Mouse (Mus musculus): Measurements from ENCODE around the gene Cd93. TPM values are rescaled to one million over a fixed set of nuclear protein-coding genes. Genes with fewer than 3 reads are reported as not detected.

Cd93 gene
- polyA plus RNA-seq, 1 experiment, result 0.12 TPM

DNA sequence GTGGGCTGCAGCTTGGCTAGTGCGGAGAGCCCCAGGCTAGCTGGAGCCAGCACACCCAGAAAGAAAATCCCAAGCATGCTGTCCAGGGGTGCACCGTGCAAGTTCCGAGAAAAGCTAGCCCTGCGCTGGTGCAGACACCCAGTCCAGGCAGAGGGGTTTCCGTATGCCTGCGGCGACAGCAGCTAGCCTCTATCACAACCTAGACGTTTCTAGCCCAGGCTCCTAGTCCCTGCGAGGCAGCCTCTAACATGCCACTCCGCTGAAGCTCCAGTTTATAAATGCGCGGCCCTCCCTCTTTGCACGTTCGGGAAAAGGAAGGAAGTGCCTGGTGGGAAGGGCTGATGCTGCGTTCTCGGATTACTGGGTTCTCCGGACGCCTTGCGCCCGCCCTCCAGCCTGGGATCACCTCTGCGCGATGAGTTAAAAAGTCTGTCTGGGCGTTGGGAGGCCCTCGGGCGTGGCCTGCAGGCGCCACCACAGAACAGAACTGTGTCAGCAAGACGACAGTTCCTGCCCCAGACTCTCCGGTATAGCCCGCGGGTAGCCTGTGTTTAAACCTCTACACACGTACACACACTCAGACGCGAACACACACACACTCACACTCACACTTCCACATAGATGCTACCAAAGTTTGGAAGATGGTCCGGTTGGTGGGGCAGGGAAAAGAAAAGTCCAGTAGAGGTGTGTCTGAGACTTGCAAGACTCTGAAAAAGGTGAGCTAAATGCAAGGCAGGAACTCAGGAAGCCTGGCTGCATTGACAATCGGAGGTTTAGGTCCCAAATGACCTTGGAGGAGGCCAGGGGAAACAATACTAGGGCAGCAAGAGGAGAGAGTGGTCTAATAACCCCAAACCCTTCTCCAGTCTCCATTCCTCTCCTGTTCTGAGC, 35.2 kb downstream of the Cd93 start, which contains the start of gene Thbd:
TSS of gene Thbd (minus strand) at position 319 of the 891 bp plus-strand sequence.
- H3K4me2 ChIP-seq (ENCODE audit: low read depth), result peak within 1 kb of the TSS; percentile 97
- H3K36me3 ChIP-seq (ENCODE audit: control insufficient read depth, insufficient read depth), result no peaks in the 10 kb centered on the region
- TF ChIP-seq POLR2AphosphoS2 (IDR thresholded peaks at IDR 0.05; ENCODE audit: insufficient read length, low read depth) (no peak), POLR2A (IDR thresholded peaks at IDR 0.05; ENCODE audit: insufficient read length, low read depth) (peak; percentile 55)
- peak within 1 kb of the TSS; percentile 35 for H3K4me3 ChIP-seq
- no peak within 1 kb of the TSS for H3ac ChIP-seq (ENCODE audit: control insufficient read depth, insufficient read length)
- no peaks in the 10 kb centered on the region for H3K27me3 ChIP-seq (ENCODE audit: control insufficient read depth, insufficient read depth, insufficient read length)
- H3K79me2 ChIP-seq (ENCODE audit: control insufficient read depth, insufficient read depth), result no peaks in the 10 kb centered on the region

DNA sequence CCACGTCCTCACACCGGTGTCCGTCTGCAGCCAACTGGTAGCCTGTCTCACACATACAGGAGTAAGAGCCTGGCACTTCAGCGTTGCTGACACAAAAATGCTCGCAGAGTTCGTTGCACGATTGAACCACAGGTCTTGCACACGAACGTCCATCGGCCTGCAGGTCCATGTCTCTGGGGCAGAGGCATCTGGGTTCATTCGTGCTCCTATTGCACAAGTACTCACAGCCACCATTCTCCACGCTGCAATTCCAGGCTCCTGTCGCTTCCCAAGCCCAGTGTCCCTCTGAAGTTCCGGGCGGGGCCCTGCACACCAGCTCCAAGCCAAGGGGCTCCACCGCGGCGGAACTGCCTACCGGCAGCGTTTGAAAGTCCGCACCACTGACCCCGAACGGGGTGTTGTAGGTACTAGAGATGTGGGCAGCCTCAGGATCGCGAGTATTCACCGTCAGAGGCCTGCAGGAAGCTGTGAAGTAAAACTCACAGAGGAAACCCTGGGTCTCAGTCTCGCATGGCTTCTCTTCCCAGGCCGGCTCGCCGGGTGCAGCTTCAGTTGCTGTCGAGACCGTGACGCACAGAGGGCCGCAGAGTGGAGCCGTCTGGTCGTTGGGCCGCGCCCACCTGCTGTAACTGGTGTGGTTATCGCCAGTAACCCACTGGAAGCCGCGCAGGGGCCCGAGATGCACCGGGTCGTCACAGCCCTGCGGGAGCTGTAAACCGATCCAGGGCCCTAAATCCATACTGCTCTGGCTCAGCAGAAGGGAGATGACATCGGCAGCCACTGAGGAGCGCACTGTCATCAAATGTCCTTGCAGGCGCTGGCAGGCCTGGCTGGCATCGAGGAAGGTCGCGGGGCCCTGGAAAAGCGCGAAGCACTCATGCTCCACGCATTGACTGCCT, 36.1 kb downstream of the Cd93 start:
- TF ChIP-seq MYOD1 (IDR thresholded peaks at IDR 0.05; ENCODE audit: control insufficient read depth in 1 of 3, insufficient read length in 2 of 3, low read depth in 2 of 3) (peak in 1 of 3 experiments; percentile 36), REST (IDR thresholded peaks at IDR 0.05; ENCODE audit: insufficient read depth, insufficient read length) (no peak)
- Histone ChIP-seq H3K27me3 (ENCODE audit: control insufficient read depth, insufficient read depth, insufficient read length) (no peaks in the 10 kb centered on the region), H3K36me3 (ENCODE audit: control insufficient read depth, insufficient read depth) (no peaks in the 10 kb centered on the region), H3K4me2 (ENCODE audit: low read depth) (peak overlapping the region; percentile 97), H3K4me3 (peak overlapping the region; percentile 35), H3ac (ENCODE audit: control insufficient read depth, insufficient read length) (no peak overlapping the region), H3K79me2 (ENCODE audit: control insufficient read depth, insufficient read depth) (no peaks in the 10 kb centered on the region)

- H3K4me3 ChIP-seq, result peak overlapping the region; percentile 35
- H3ac ChIP-seq (ENCODE audit: control insufficient read depth, insufficient read length), result no peak overlapping the region
- H3K36me3 ChIP-seq (ENCODE audit: control insufficient read depth, insufficient read depth), result no peaks in the 10 kb centered on the region
- TF ChIP-seq REST (IDR thresholded peaks at IDR 0.05; ENCODE audit: insufficient read depth, insufficient read length) (no peak), SRF (IDR thresholded peaks at IDR 0.05; ENCODE audit: control insufficient read depth, insufficient read length, low read depth) (no peak), TCF12 (IDR thresholded peaks at IDR 0.05; ENCODE audit: insufficient read depth, poor library complexity, severe bottlenecking) (no peak), POLR2A (IDR thresholded peaks at IDR 0.05; ENCODE audit: insufficient read length, low read depth) (no peak), CEBPB (IDR thresholded peaks at IDR 0.05; ENCODE audit: insufficient read depth, poor library complexity, severe bottlenecking) (no peak), MYOD1 (IDR thresholded peaks at IDR 0.05; ENCODE audit: control insufficient read depth in 1 of 3, insufficient read length in 2 of 3, low read depth in 2 of 3) (no peak), MYOG (IDR thresholded peaks at IDR 0.05; ENCODE audit: control insufficient read depth in 1 of 3, insufficient read depth in 1 of 3, insufficient read length in 2 of 3, low read depth in 2 of 3) (no peak), POLR2AphosphoS2 (IDR thresholded peaks at IDR 0.05; ENCODE audit: insufficient read length, low read depth) (no peak), E2F4 (IDR thresholded peaks at IDR 0.05; ENCODE audit: insufficient read depth) (no peak), USF1 (IDR thresholded peaks at IDR 0.05; ENCODE audit: low read depth) (no peak), MAX (IDR thresholded peaks at IDR 0.05; ENCODE audit: low read depth) (no peak), TCF3 (IDR thresholded peaks at IDR 0.05; ENCODE audit: insufficient read length, low read depth) (no peak)
- peak overlapping the region; percentile 97 for H3K4me2 ChIP-seq (ENCODE audit: low read depth)
- H3K27me3 ChIP-seq (ENCODE audit: control insufficient read depth, insufficient read depth, insufficient read length), result no peaks in the 10 kb centered on the region
- H3K79me2 ChIP-seq (ENCODE audit: control insufficient read depth, insufficient read depth), result no peaks in the 10 kb centered on the region
These were observed 37.0 kb downstream of the Cd93 start for GRCm38 (mm10) chr2:148406160-148406970.

GRCm38 (mm10) chr2:148404906-148405305, 38.5 kb downstream of the Cd93 start:
- no peak overlapping the region for H3K4me3 ChIP-seq
- TF ChIP-seq TCF3 (IDR thresholded peaks at IDR 0.05; ENCODE audit: insufficient read length, low read depth), result no peak
- TF ChIP-seq CEBPB (IDR thresholded peaks at IDR 0.05; ENCODE audit: insufficient read depth, poor library complexity, severe bottlenecking), result no peak
- TF ChIP-seq E2F4 (IDR thresholded peaks at IDR 0.05; ENCODE audit: insufficient read depth), result no peak
- no peak for TF ChIP-seq SRF (IDR thresholded peaks at IDR 0.05; ENCODE audit: control insufficient read depth, insufficient read length, low read depth)
- no peak for TF ChIP-seq REST (IDR thresholded peaks at IDR 0.05; ENCODE audit: insufficient read depth, insufficient read length)
- TF ChIP-seq USF1 (IDR thresholded peaks at IDR 0.05; ENCODE audit: low read depth), result no peak
- TF ChIP-seq POLR2AphosphoS2 (IDR thresholded peaks at IDR 0.05; ENCODE audit: insufficient read length, low read depth), result no peak
- TF ChIP-seq MYOG (IDR thresholded peaks at IDR 0.05; ENCODE audit: control insufficient read depth in 1 of 3, insufficient read depth in 1 of 3, insufficient read length in 2 of 3, low read depth in 2 of 3), result no peak
- no peak for TF ChIP-seq MYOD1 (IDR thresholded peaks at IDR 0.05; ENCODE audit: control insufficient read depth in 1 of 3, insufficient read length in 2 of 3, low read depth in 2 of 3)
- TF ChIP-seq TCF12 (IDR thresholded peaks at IDR 0.05; ENCODE audit: insufficient read depth, poor library complexity, severe bottlenecking), result no peak
- no peak for TF ChIP-seq POLR2A (IDR thresholded peaks at IDR 0.05; ENCODE audit: insufficient read length, low read depth)
- TF ChIP-seq MAX (IDR thresholded peaks at IDR 0.05; ENCODE audit: low read depth), result no peak
- peak overlapping the region; percentile 97 for H3K4me2 ChIP-seq (ENCODE audit: low read depth)
- no peaks in the 10 kb centered on the region for H3K79me2 ChIP-seq (ENCODE audit: control insufficient read depth, insufficient read depth)
- H3ac ChIP-seq (ENCODE audit: control insufficient read depth, insufficient read length), result no peak overlapping the region
- no peaks in the 10 kb centered on the region for H3K36me3 ChIP-seq (ENCODE audit: control insufficient read depth, insufficient read depth)
- H3K27me3 ChIP-seq (ENCODE audit: control insufficient read depth, insufficient read depth, insufficient read length), result no peaks in the 10 kb centered on the region

All from myocyte (in vitro differentiated cells).